Mouse (Mus musculus): ENCODE results near the gene Dyrk1a. TPM values are rescaled to one million over a fixed set of nuclear protein-coding genes. Genes with fewer than 3 reads are reported as not detected.
"Not testable (repeated sequence)": the region's sequence is repeated elsewhere in the genome, so short reads cannot be mapped to it uniquely, and the experiment has no call there.

Dyrk1a gene
- total RNA-seq, 2 experiments from 2014 or later, result 89.7 to 94.6 TPM

- peak; percentile 8 for TF ChIP-seq CTCF (IDR thresholded peaks at IDR 0.05)
- no peak for DNase-seq (ENCODE audit: extremely low spot score in 1 of 2, low spot score in 2 of 2)
- intact Hi-C loops (cut with DNase I), result no loop called here
- no peak overlapping the region for H3K27ac ChIP-seq
- no peak overlapping the region for H3K4me3 ChIP-seq
These were observed 82.4 kb downstream of the Dyrk1a start for GRCm38 (mm10) chr16:94652091-94652713.

DNA sequence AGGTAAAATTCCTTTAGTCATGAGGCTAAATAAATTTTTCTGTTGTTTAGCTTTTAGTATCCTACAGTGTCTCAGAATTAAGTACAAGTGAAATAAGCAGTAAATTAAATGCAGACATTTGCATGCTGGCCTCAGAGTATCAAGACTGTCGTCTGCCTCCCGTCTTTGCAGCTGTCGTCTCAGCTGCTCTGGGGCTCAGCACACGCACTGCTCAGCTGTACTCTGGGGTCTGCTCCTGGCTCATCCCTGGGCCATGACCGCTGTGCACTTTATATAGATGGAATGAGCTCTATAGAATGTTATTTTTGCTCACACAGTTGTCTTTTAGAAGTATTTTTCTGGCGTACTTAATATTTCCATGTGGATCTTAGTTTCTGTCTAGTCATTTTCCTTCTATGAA, 85.3 kb downstream of the Dyrk1a start:
- Histone ChIP-seq H3K4me3 (no peak overlapping the region), H3K27ac (no peak overlapping the region)
- DNase-seq (ENCODE audit: extremely low spot score in 1 of 2, low spot score in 2 of 2), result no peak
- no peak for TF ChIP-seq CTCF (IDR thresholded peaks at IDR 0.05)
- intact Hi-C loops (cut with DNase I), result no loop called here

- H3K4me3 ChIP-seq, result no peak overlapping the region
- TF ChIP-seq CTCF (IDR thresholded peaks at IDR 0.05), result no peak
- DNase-seq (ENCODE audit: extremely low spot score in 1 of 2, low spot score in 2 of 2), result no peak
- no peak overlapping the region for H3K27ac ChIP-seq
- intact Hi-C loops (cut with DNase I), result no loop called here
These were observed 87.1 kb downstream of the Dyrk1a start for GRCm38 (mm10) chr16:94656891-94657290.

DNA sequence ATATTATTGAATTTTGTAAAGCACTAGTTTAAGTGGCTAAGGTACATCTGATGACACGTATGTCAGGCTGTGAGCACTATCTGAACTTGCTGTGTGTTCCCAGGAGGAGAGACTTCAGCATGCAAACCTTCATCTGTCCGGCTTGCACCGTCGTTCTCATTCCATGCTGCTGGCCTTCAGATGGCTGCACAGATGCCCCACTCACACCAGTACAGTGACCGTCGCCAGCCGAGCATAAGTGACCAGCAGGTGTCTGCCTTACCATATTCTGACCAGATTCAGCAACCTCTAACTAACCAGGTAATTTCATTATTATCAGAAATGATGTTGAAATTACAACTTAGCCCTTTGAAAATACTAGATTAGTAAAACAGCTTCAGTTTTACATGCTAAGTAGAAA, 89.6 kb downstream of the Dyrk1a start:
- Histone ChIP-seq H3K4me3 (no peak overlapping the region), H3K27ac (no peak overlapping the region)
- no peak for DNase-seq (ENCODE audit: extremely low spot score in 1 of 2, low spot score in 2 of 2)
- intact Hi-C loops (cut with DNase I), result no loop called here
- no peak for TF ChIP-seq CTCF (IDR thresholded peaks at IDR 0.05)

GRCm38 (mm10) chr16:94660221-94660620, 90.4 kb downstream of the Dyrk1a start:
- no peak for DNase-seq (ENCODE audit: extremely low spot score in 1 of 2, low spot score in 2 of 2)
- Histone ChIP-seq H3K27ac (no peak overlapping the region), H3K4me3 (no peak overlapping the region)
- intact Hi-C loops (cut with DNase I), result no loop called here
- TF ChIP-seq CTCF (IDR thresholded peaks at IDR 0.05), result no peak

GRCm38 (mm10) chr16:94667557-94667956, 97.7 kb downstream of the Dyrk1a start:
- TF ChIP-seq CTCF (IDR thresholded peaks at IDR 0.05), result no peak
- H3K4me3 ChIP-seq, result no peak overlapping the region

GRCm38 (mm10) chr16:94671313-94671712, 101.5 kb downstream of the Dyrk1a start:
- DNase-seq (ENCODE audit: extremely low spot score in 1 of 2, low spot score in 2 of 2), result no peak
- H3K4me3 ChIP-seq, result no peak overlapping the region
- intact Hi-C loops (cut with DNase I), result no loop called here
- no peak overlapping the region for H3K27ac ChIP-seq
- TF ChIP-seq CTCF (IDR thresholded peaks at IDR 0.05), result no peak

More at GRCm38 (mm10) chr16:94667557-94667956, 97.7 kb downstream of the Dyrk1a start:
- intact Hi-C loops (cut with DNase I), result no loop called here
- DNase-seq (ENCODE audit: extremely low spot score in 1 of 2, low spot score in 2 of 2), result no peak
- H3K27ac ChIP-seq, result no peak overlapping the region

GRCm38 (mm10) chr16:94680924-94681323, 111.1 kb downstream of the Dyrk1a start:
- DNase-seq (ENCODE audit: extremely low spot score in 1 of 2, low spot score in 2 of 2), result no peak
- H3K27ac ChIP-seq, result no peak overlapping the region
- no peak overlapping the region for H3K4me3 ChIP-seq
- no peak for TF ChIP-seq CTCF (IDR thresholded peaks at IDR 0.05)
- intact Hi-C loops (cut with DNase I), result no loop called here

GRCm38 (mm10) chr16:94681760-94682159, 112.0 kb downstream of the Dyrk1a start:
- intact Hi-C loops (cut with DNase I), result no loop called here
- Histone ChIP-seq H3K27ac (no peak overlapping the region), H3K4me3 (no peak overlapping the region)
- no peak for TF ChIP-seq CTCF (IDR thresholded peaks at IDR 0.05)
- DNase-seq (ENCODE audit: extremely low spot score in 1 of 2, low spot score in 2 of 2), result no peak

DNA sequence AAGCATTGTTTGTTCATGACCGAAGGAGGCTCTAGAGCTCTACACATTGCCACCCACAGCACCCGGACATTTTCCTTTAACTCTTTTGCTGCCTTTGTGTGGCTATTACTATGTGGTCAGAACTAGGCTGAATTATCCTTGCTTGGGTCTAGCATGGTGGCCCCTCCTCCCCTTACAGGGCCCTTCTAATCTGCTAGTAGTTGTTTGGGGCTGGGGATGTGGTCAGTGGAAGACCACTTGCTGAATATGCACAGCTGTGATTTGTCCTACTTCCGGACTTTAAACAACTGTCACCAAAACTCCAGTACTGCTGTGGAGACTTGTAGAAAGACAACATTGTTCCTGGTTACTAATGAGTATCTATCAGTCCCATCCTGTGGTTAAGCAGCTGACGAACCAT, 114.2 kb downstream of the Dyrk1a start:
- H3K27ac ChIP-seq, result no peak overlapping the region
- no peak for TF ChIP-seq CTCF (IDR thresholded peaks at IDR 0.05)
- intact Hi-C loops (cut with DNase I), result no loop called here
- no peak for DNase-seq (ENCODE audit: extremely low spot score in 1 of 2, low spot score in 2 of 2)
- H3K4me3 ChIP-seq, result no peak overlapping the region

GRCm38 (mm10) chr16:94693687-94694305, 124.0 kb downstream of the Dyrk1a start:
- no peak overlapping the region for H3K27ac ChIP-seq
- intact Hi-C loops (cut with DNase I), result no loop called here
- TF ChIP-seq CTCF (IDR thresholded peaks at IDR 0.05), result no peak
- no peak for DNase-seq (ENCODE audit: extremely low spot score in 1 of 2, low spot score in 2 of 2)
- H3K4me3 ChIP-seq, result no peak overlapping the region

DNA sequence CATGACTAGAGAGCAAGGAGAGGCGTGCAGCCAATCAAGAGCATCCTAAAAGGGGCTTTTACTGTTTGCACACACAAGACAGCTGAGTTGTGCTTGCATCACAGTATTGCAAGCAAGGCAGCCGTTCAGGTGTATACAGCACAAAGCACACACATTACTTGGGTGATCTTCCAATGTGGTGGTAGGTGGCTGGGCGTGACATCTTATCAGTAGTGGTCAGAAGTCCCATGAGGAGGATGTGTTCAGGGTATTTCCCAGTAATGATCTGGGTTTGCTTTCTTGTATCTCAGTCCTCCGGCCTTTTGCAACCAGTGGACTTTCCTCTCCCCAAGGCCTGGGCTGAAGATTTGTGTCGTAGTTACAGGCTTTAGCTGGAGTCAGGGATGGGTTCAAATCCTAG, 127.7 kb downstream of the Dyrk1a start:
- intact Hi-C loops (cut with DNase I), result no loop called here
- no peak overlapping the region for H3K27ac ChIP-seq
- no peak for DNase-seq (ENCODE audit: extremely low spot score in 1 of 2, low spot score in 2 of 2)
- H3K4me3 ChIP-seq, result no peak overlapping the region
- TF ChIP-seq CTCF (IDR thresholded peaks at IDR 0.05), result no peak

- intact Hi-C loops (cut with DNase I), result not testable (repeated sequence)
These were observed 128.4 kb downstream of the Dyrk1a start for GRCm38 (mm10) chr16:94698234-94698633.

More at GRCm38 (mm10) chr16:94698234-94698633, 128.4 kb downstream of the Dyrk1a start:
- DNase-seq (ENCODE audit: extremely low spot score in 1 of 2, low spot score in 2 of 2); H3K27ac ChIP-seq; H3K4me3 ChIP-seq: not testable (repeated sequence)

Measured in left cerebral cortex, adult 2 months (tissue).